Mouse (Mus musculus) hindbrain, embryonic 10.5 days (tissue): ENCODE measurements at regions not wholly inside any gene's neighbourhood (a gene's known extent, or its start where the extent isn't known, plus 50 kb on each side); places are given as distances from the start of the nearest gene placed in this dataset.
A peak's percentile ranks its signal among the peaks of the same experiment; 100 is the strongest.
"Not testable (repeated sequence)": the region's sequence is repeated elsewhere in the genome, so short reads cannot be mapped to it uniquely, and the experiment has no call there.

Source experiments
- DNase-seq: peaks from one replicate; pipeline ENCODE4 v3.0.0-alpha.2; 2017; ENCODE audit warnings: low spot score
- H3K27ac ChIP-seq: fragments of 300-500 bp; sonication (generic); 2 replicates; pipeline ENCODE4 v1.5.1; 2016; ENCODE audit warnings: mild to moderate bottlenecking, moderate library complexity
- H3K27me3 ChIP-seq: fragments of 300-500 bp; sonication (generic); 2 replicates; pipeline ENCODE4 v1.6.1; 2016; ENCODE audit warnings: mild to moderate bottlenecking; ENCODE audit not compliant: poor library complexity, insufficient read depth, severe bottlenecking
- H3K36me3 ChIP-seq: fragments of 300-500 bp; sonication (generic); 2 replicates; pipeline ENCODE4 v1.6.1; 2016; ENCODE audit warnings: mild to moderate bottlenecking, moderate library complexity
- H3K4me1 ChIP-seq: fragments of 300-500 bp; sonication (generic); replicated peaks from 2 replicates; pipeline ENCODE4 v1.6.1; 2016; ENCODE audit warnings: mild to moderate bottlenecking
- H3K4me3 ChIP-seq: fragments of 300-500 bp; sonication (generic); 2 replicates; pipeline ENCODE4 v1.5.1; 2016; ENCODE audit warnings: mild to moderate bottlenecking, moderate library complexity
- H3K9me3 ChIP-seq: fragments of 300-500 bp; sonication (generic); 2 replicates; pipeline ENCODE4 v1.6.1; 2016; ENCODE audit warnings: mild to moderate bottlenecking, moderate library complexity
- WGBS: fragments of 180-500 bp; shearing (Covaris S2); methylation state at CpG from one replicate; pipeline ENCODE4 v1.1.7; 2016; 5-methylcytosine and 5-hydroxymethylcytosine counted together

DNA sequence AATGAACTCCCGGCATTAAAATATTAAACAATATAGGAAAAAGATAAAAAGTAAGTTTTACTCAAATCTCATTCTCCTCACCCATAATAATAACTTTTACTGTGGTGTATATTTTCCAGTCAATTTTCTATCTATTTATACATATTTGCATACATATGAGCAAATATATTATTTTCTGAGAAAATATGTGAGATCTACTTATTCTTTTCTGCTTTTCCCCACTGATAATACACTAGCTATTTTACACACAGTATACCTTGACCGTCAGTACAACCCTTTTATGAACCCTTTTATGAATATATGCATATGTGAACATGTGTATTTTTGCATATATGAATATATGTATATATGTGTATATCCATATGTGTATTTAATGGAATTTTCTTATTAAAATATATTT lies 77.2 kb upstream of the Cwc22 start:
- no peak overlapping the region for H3K4me3 ChIP-seq
- 0 out of 2 replicates have a peak, but pooled peaks cover 2% of the 10 kb centered on the region for H3K4me1 ChIP-seq
- 92% methylated on average over 2 of the region's 2 CpGs for WGBS
- H3K27ac ChIP-seq, result no peak overlapping the region
- no peaks in the 10 kb centered on the region for H3K27me3 ChIP-seq
- no peak for DNase-seq
- no peaks in the 10 kb centered on the region for H3K36me3 ChIP-seq
- H3K9me3 ChIP-seq, result no peaks in the 10 kb centered on the region

DNA sequence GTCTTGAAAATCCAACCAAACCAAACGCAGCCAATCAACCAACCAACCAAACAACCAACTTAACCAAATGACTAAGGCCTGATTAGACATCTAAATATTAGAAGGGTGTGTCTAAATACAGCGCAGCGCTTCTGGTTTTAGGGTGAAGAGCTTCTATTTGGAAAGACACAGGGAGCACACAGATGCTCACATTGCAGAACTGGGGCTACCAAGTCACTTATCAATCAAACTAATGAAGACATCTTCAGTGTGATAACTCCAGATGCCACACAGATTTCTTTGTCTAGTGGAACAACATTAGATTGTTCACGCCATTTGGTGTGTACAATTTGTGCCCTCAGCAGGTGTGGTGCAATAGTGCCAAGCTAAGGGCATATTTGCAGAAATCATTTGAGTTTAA lies 76.6 kb upstream of the Cwc22 start:
- no peaks in the 10 kb centered on the region for H3K9me3 ChIP-seq
- H3K27ac ChIP-seq, result no peak overlapping the region
- H3K36me3 ChIP-seq, result no peaks in the 10 kb centered on the region
- 85% methylated on average over 4 of the region's 4 CpGs for WGBS
- no peak for DNase-seq
- no peaks in the 10 kb centered on the region for H3K27me3 ChIP-seq
- no peak overlapping the region for H3K4me3 ChIP-seq
- 0 out of 2 replicates have a peak, but pooled peaks cover 2% of the 10 kb centered on the region for H3K4me1 ChIP-seq

- peak; percentile 13 for DNase-seq
- Histone ChIP-seq H3K4me3 (no peak overlapping the region), H3K27me3 (no peaks in the 10 kb centered on the region), H3K9me3 (no peaks in the 10 kb centered on the region), H3K36me3 (no peaks in the 10 kb centered on the region), H3K4me1 (0 out of 2 replicates have a peak, but pooled peaks cover 2% of the 10 kb centered on the region), H3K27ac (no peak overlapping the region)
- WGBS, result 38% methylated on average over 5 of the region's 5 CpGs
Measured at GRCm38 (mm10) chr2:78021905-78022304, 75.7 kb upstream of the Cwc22 start.

DNA sequence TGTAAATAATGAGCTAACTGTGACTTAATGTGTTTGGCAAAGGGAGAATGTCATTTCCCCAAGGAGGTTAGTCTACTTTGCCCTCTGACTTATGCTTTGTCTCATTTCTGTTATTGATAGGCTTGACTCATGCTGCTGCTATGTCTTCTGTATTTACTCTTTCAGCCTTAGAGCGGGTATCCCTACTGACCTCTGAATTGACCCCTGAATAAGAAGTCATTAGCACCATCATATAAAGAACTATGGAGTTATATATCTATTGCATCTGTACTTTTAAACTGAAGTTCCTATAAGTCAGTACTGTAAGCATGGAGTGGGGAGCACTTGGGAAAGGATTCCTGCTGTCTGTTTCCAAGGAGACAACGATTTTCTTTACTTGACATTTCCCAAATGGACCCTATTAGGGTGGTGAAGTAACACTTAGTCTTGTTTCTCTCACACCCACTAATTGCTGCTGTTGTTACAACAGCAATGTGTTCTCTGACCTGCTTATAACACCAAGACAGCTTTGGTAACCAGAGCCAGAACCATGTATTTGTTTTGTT lies 75.3 kb upstream of the Cwc22 start:
- no peak for DNase-seq
- Histone ChIP-seq H3K9me3 (no peaks in the 10 kb centered on the region), H3K4me3 (no peak overlapping the region), H3K4me1 (0 out of 2 replicates have a peak, but pooled peaks cover 2% of the 10 kb centered on the region), H3K27ac (no peak overlapping the region), H3K27me3 (no peaks in the 10 kb centered on the region), H3K36me3 (no peaks in the 10 kb centered on the region)
- 67% methylated on average over 2 of the region's 2 CpGs for WGBS

DNA sequence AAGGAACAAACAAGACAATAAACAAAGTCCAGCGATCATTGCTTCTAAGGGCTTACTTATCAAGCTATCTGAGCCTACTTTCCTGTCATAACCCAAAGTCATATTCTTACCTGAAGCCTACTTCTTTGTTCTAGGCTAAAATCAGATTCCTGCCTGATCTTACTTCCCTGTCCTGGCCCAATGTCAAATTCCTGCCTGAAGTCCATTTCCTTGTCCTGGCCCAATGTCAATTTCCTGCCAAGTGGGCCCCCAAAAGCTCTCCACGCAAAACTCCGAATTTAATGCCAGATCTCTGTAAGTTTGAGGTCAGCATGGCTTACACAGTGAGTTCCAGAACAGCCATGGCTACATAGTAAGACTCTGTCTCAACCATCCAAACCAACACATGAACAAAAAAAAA lies 74.3 kb upstream of the Cwc22 start:
- no peaks in the 10 kb centered on the region for H3K27me3 ChIP-seq
- H3K4me3 ChIP-seq, result no peak overlapping the region
- no peaks in the 10 kb centered on the region for H3K9me3 ChIP-seq
- DNase-seq, result no peak
- no peak overlapping the region for H3K27ac ChIP-seq
- WGBS, result 91% methylated on average over 3 of the region's 3 CpGs
- H3K4me1 ChIP-seq, result 0 out of 2 replicates have a peak, but pooled peaks cover 2% of the 10 kb centered on the region
- H3K36me3 ChIP-seq, result no peaks in the 10 kb centered on the region

- Histone ChIP-seq H3K9me3 (no peaks in the 10 kb centered on the region), H3K36me3 (no peaks in the 10 kb centered on the region), H3K27me3 (no peaks in the 10 kb centered on the region), H3K4me1 (0 out of 2 replicates have a peak, but pooled peaks cover 2% of the 10 kb centered on the region), H3K27ac (no peak overlapping the region), H3K4me3 (no peak overlapping the region)
- WGBS, result 92% methylated on average over 3 of the region's 3 CpGs
- DNase-seq, result no peak
Measured at GRCm38 (mm10) chr2:78019916-78020315, 73.7 kb upstream of the Cwc22 start.

DNA sequence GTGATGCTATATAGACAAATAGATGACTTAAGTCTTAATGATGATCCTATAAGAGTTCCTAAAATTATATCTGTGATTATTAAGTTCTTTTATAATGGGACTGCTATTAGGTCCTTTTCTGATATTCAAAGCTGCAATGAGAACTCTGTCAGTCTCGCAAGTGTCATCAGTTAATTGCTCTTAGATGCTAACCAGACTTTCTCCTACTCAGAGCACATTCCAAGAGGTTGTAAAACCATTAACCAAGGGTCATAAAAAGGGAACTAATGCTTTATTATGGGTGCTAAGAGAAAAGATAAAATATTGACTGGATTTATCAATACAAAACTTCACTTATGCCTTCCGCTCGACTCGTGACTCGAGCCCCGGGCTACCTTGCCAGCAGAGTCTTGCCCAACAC lies 66.3 kb upstream of the Cwc22 start:
- not testable (repeated sequence) for H3K4me3 ChIP-seq, H3K4me1 ChIP-seq, H3K27me3 ChIP-seq, H3K36me3 ChIP-seq, H3K27ac ChIP-seq, DNase-seq, H3K9me3 ChIP-seq
- WGBS, result 97% methylated on average over 6 of the region's 6 CpGs

- no peaks in the 10 kb centered on the region for H3K27me3 ChIP-seq
- no peaks in the 10 kb centered on the region for H3K36me3 ChIP-seq
- no peaks in the 10 kb centered on the region for H3K9me3 ChIP-seq
- no peak overlapping the region for H3K27ac ChIP-seq
- no peak overlapping the region for H3K4me3 ChIP-seq
- H3K4me1 ChIP-seq, result no peaks in the 10 kb centered on the region
- 90% methylated on average over 2 of the region's 2 CpGs for WGBS
- DNase-seq, result no peak
Measured at GRCm38 (mm10) chr2:78011821-78012220, 65.6 kb upstream of the Cwc22 start.

GRCm38 (mm10) chr2:78011051-78011800 lies 65.1 kb upstream of the Cwc22 start:
- H3K4me3 ChIP-seq, result no peak overlapping the region
- no peak for DNase-seq
- H3K27me3 ChIP-seq, result no peaks in the 10 kb centered on the region
- H3K9me3 ChIP-seq, result no peaks in the 10 kb centered on the region
- WGBS, result 86% methylated on average over 2 of the region's 2 CpGs
- no peaks in the 10 kb centered on the region for H3K36me3 ChIP-seq
- no peak overlapping the region for H3K27ac ChIP-seq
- H3K4me1 ChIP-seq, result no peaks in the 10 kb centered on the region

DNA sequence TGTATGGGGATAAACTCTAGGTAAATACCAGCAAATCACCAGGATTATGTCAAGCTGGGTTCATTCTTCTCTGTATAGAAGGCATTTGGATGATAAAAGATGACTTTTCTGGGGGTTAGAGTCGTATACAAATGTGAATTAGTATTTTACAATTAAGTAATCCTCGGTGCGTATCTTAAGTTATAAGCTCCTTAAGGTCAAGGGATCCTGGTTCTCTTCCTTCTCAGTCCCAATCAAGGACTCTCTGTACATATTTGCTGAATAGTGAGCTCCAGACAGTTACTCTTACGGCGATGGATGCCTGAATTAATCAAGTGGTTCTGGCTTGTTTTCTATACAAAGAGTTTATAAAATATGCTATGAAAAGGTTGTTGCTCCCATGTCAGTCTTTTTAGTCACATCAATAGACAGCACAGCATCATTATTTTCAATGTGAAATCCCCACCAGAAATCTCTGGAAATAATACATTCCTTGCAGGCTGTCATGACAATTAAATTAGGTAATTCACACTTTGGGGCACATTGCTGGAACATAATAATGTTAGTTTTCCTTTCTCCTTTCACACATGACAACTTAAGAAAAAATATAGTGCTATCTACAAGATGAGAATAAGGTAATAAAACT lies 64.0 kb upstream of the Cwc22 start:
- Histone ChIP-seq H3K4me3 (no peak overlapping the region), H3K27ac (no peak overlapping the region), H3K27me3 (no peaks in the 10 kb centered on the region), H3K4me1 (no peaks in the 10 kb centered on the region), H3K36me3 (no peaks in the 10 kb centered on the region), H3K9me3 (no peaks in the 10 kb centered on the region)
- no peak for DNase-seq
- 89% methylated on average over 5 of the region's 5 CpGs for WGBS

DNA sequence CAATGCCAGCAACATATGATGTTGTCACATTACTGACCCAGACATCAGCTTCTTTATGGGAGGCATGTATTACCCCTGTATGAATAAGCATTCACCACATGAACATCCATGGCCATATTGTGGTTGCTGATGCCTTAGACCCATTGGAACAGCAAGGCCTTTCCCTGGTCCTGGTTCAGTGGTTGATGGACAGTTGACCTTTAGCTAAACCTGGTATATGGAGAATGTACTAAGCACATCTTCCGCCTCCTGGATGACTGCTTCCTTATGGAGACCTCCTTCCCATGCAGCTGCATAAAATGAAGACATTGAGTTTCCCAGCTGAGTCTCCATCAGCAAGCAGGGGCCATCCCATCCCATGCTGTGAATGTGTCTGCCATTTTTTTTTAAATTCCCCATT lies 61.9 kb upstream of the Cwc22 start:
- Histone ChIP-seq H3K27ac (no peak overlapping the region), H3K36me3 (no peaks in the 10 kb centered on the region), H3K27me3 (no peaks in the 10 kb centered on the region), H3K4me1 (no peaks in the 10 kb centered on the region), H3K9me3 (no peaks in the 10 kb centered on the region), H3K4me3 (no peak overlapping the region)
- DNase-seq, result no peak
- 93% methylated on average over 1 of the region's 1 CpGs for WGBS

DNA sequence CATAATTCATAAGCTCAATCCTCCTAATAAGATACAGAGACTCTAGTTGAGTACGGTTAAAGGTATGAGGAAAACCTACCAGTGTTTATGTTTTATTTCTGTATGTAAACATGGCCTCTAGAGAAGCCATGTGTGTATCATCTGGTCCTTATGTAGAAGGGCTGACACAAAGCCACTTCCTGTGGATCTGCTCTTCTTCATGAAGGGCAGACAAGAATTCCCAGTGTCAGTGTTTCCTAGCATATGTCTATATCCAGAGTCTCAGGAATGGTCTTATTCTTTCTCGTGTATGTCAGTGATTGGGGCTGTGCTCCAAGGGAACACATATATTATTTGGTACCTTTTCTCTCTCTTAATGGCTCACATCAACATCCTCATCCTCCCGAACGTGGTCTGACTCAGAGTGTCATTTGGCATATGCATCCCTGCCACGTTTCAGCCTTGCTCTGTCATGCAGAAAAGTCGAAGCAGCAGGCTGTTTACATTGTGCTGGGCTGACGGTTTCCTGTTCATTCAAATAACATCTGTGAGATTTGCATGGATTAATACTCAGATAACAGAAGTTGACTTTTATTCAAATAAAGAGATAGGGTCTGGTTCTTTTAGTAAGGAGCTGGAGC lies 59.3 kb upstream of the Cwc22 start:
- WGBS, result 64% methylated on average over 7 of the region's 7 CpGs

DNA sequence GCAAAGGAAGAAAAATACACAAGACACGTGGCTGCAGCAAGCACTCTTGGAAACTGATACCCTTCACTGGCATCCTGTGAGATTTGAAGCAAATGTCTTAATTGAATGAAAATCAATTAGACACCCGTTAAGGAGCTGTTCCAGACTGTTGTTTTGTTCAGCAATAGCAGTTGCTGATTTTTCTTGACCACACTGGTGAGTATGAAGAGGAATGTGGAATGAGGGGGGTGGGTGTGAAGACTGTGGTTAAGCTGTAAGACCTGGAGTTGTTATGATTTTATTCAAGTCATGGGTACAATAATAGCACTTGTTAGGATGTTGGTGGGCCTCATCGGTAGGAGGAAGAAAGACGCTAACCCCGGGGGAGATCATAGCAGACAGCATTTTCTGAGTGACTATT lies 58.3 kb upstream of the Cwc22 start:
- no peaks in the 10 kb centered on the region for H3K36me3 ChIP-seq
- no peak overlapping the region for H3K27ac ChIP-seq
- DNase-seq, result no peak
- no peaks in the 10 kb centered on the region for H3K27me3 ChIP-seq
- H3K4me3 ChIP-seq, result no peak overlapping the region
- WGBS, result 70% methylated on average over 5 of the region's 5 CpGs
- no peaks in the 10 kb centered on the region for H3K4me1 ChIP-seq
- H3K9me3 ChIP-seq, result no peaks in the 10 kb centered on the region

More for the DNA sequence above, 59.3 kb upstream of the Cwc22 start:
- Histone ChIP-seq H3K36me3 (no peaks in the 10 kb centered on the region), H3K9me3 (no peaks in the 10 kb centered on the region), H3K27ac (no peak overlapping the region), H3K4me3 (no peak overlapping the region), H3K4me1 (no peaks in the 10 kb centered on the region), H3K27me3 (no peaks in the 10 kb centered on the region)
- no peak for DNase-seq
